Mouse (Mus musculus) adrenal gland, postnatal 25 days (tissue): ENCODE results near the gene Gbp9. TPM values are rescaled to one million over a fixed set of nuclear protein-coding genes. Genes with fewer than 3 reads are reported as not detected.
"Not testable (repeated sequence)": the region's sequence is repeated elsewhere in the genome, so short reads cannot be mapped to it uniquely, and the experiment has no call there.

Experiments
- DNase-seq: peaks from one replicate; pipeline ENCODE4 v3.0.0; 2021; ENCODE audit warnings: mixed read lengths
- total RNA-seq: library from RNA; stranded (reverse); gene quantifications from 2 replicates; pipeline ENCODE4 v1.2.3, GENCODE M21; 2021

Gbp9 gene
- total RNA-seq, 1 experiment from 2014 or later: 8.3 TPM

- no peak for DNase-seq
Measured at GRCm38 (mm10) chr5:105055279-105055678, 84.1 kb downstream of the Gbp9 start.

- DNase-seq: not testable (repeated sequence)
Measured at GRCm38 (mm10) chr5:105053471-105054169, 85.7 kb downstream of the Gbp9 start.

GRCm38 (mm10) chr5:105032362-105032761, 107.0 kb downstream of the Gbp9 start:
- peak; percentile 29 for DNase-seq

Other genes starting within 250 kb of the Gbp9 start
- gene Abcg3, start 156.8 kb downstream of the Gbp9 start, total RNA-seq: 0.21 and 0.38 TPM in 2 replicates
- 0.12 TPM in 1 of 2 replicates, not detected in the other for gene Gbp8, start within 50 bp of the Gbp9 start, total RNA-seq
- gene Gbp4, start within 50 bp of the Gbp9 start, total RNA-seq: 4.0 and 4.7 TPM in 2 replicates
- gene Gbp10, start 100.0 kb upstream of the Gbp9 start, total RNA-seq: not detected in 2 replicates
- gene Gm43302, start 154.2 kb upstream of the Gbp9 start, total RNA-seq: 0.39 TPM in 1 of 2 replicates, not detected in the other
- gene Gbp6, start 154.2 kb upstream of the Gbp9 start, total RNA-seq: 5.3 and 6.3 TPM in 2 replicates